Mouse (Mus musculus) heart, adult 9 months (tissue): ENCODE data around the gene Lrrk2.
"Not testable (repeated sequence)": the region's sequence is repeated elsewhere in the genome, so short reads cannot be mapped to it uniquely, and the experiment has no call there.

Experiments used
- DNase-seq, 2 experiments: peaks; one replicate each; pipeline ENCODE4 v3.0.0; 2022; ENCODE audit warnings: low spot score in 2 of 2

The Lrrk2 gene

GRCm38 (mm10) chr15:91835319-91835718 is 162.3 kb downstream of the Lrrk2 start:
- DNase-seq, result no peak

- DNase-seq, result no peak
Measured at GRCm38 (mm10) chr15:91837965-91838364, 165.0 kb downstream of the Lrrk2 start, which contains the start of gene Smgc. Gene Smgc, plus strand, starts transcription at chr15:91838265.

- not testable (repeated sequence) for DNase-seq
Measured at GRCm38 (mm10) chr15:91864130-91864529, 191.2 kb downstream of the Lrrk2 start.
